Mouse (Mus musculus) bone marrow macrophage, adult 2 months (primary cell): ENCODE measurements at regions not wholly inside any gene's neighbourhood (a gene's known extent, or its start where the extent isn't known, plus 50 kb on each side); places are given as distances from the start of the nearest gene placed in this dataset.

Source experiments
- CTCF ChIP-seq: IDR thresholded peaks from 2 replicates; pipeline ENCODE4 v1.5.1; 2012; ENCODE audit warnings: low read depth, mild to moderate bottlenecking, low read length, moderate library complexity
- POLR2A ChIP-seq: IDR thresholded peaks from 2 replicates; pipeline ENCODE4 v1.6.1; 2012; ENCODE audit warnings: mild to moderate bottlenecking, low read depth, low read length, borderline replicate concordance

DNA sequence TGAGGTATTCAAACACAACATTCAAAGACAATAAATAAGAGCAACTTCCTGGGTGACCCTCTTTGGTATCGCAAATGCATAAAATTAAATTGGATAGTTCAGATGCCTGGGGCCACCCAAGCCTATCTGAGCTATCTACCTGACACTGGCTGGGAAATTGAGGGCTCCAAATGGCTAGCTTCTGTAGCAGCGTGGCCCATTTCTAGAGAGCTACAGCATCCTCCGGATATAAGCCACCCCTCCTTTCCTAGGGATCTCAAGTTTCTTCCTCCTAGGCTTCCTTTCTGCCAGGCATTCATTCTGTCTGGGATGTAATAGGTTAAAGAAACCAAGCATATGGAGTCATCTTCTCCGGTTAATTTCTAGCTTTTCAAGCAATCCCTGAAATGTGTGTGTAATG, 483.2 kb downstream of the Tshz3 start:
- TF ChIP-seq CTCF (no peak), POLR2A (no peak)
